41 mouse cellular contexts compared by ENCODE assay signal in the genomic region with DNA sequence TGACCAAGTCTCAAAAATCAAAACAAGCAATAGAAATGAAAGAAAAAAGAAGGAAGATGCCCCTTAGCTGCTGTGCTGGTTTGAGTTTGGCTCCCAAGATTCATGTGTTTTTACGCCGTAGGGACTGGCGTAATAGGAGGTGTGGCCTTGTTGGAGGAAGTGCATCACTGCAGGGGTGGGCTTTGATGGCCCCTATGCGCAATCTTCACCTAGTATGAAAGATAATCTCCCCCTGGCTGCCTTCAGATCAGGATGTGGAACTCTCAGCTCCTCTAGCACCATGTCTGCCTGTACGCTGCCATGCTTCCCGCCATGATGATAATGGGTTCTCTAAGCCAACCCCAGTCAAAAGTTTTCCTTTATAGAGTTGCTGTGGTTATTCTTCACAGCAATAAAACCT. TPM values are rescaled to one million over a fixed set of nuclear protein-coding genes. Genes with fewer than 3 reads are reported as not detected.
"Had no signal": no experiment of that assay in that cellular context is flagged by ENCODE, and none has a peak within 500 bp of the region (broad histone marks: within the 10 kb centered on the region; RNA-seq: fewer than 3 reads in every experiment).

No protein-coding gene starts in this region.

- H3K27me3 ChIP-seq: hindbrain, embryonic 12.5 days; intestine, embryonic 15.5 days had no signal

- H3K9me3 ChIP-seq: heart, embryonic 10.5 days; heart, embryonic 12.5 days; intestine, embryonic 15.5 days; limb, embryonic 10.5 days; limb, embryonic 12.5 days; liver, embryonic 13.5 days had no signal

- H3K4me3 ChIP-seq: heart, embryonic 10.5 days; heart, embryonic 12.5 days; hindbrain, embryonic 10.5 days; hindbrain, embryonic 12.5 days; intestine, embryonic 15.5 days; limb, embryonic 10.5 days; limb, embryonic 12.5 days; liver, embryonic 13.5 days had no signal

- DNase-seq: gastrocnemius, postnatal 14 days; gastrocnemius, postnatal 36 days; heart, adult 18-20 months; heart, postnatal 10 days; heart, postnatal 4 days; kidney, adult 18-20 months; kidney, adult 8-10 months; kidney, postnatal 10 days; kidney, postnatal 25 days; kidney, postnatal 4 days; layer of hippocampus, adult 9-11 months; layer of hippocampus, postnatal 36 days; liver; liver, embryonic 13.5 days had no signal

- ATAC-seq: hindbrain, embryonic 16.5 days; inflammation-experienced regulatory T-cells, adult 6 months; intestine, embryonic 15.5 days; intestine, postnatal 0 days had no signal

- H3K27ac ChIP-seq: heart, embryonic 10.5 days; hindbrain, embryonic 10.5 days; hindbrain, embryonic 12.5 days; hindbrain, embryonic 14.5 days; intestine, embryonic 15.5 days; limb, embryonic 10.5 days; limb, embryonic 12.5 days; liver, embryonic 13.5 days had no signal

- H3K4me1 ChIP-seq: hindbrain, embryonic 12.5 days; intestine, embryonic 15.5 days; limb, embryonic 12.5 days; liver, embryonic 13.5 days had no signal

- H3K36me3 ChIP-seq: heart, embryonic 10.5 days; heart, embryonic 12.5 days; intestine, embryonic 15.5 days; limb, embryonic 10.5 days; limb, embryonic 12.5 days; liver, embryonic 13.5 days had no signal

RNA-seq across cellular contexts. Expression of a gene that starts 14.4 kb away (rescaled TPM):
- total RNA-seq: gastrocnemius, adult 18-20 months; gastrocnemius, adult 8-10 months; gastrocnemius, postnatal 36 days; heart, adult 18-20 months had no signal
- polyA plus RNA-seq: limb, embryonic 10.5 days; liver, embryonic 11.5 days had no signal

RNA-seq across cellular contexts. Expression of a gene that starts 14.4 kb away (rescaled TPM):
- total RNA-seq: left cerebral cortex, adult 18-20 months; left cerebral cortex, postnatal 10 days had no signal
- polyA plus RNA-seq: gonadal fat pad, adult 2 months; hindbrain, embryonic 10.5 days; hindbrain, embryonic 12.5 days; hindbrain, embryonic 14.5 days; intestine, embryonic 15.5 days; kidney, embryonic 14.5 days; kidney, embryonic 16.5 days; limb, embryonic 10.5 days; limb, embryonic 12.5 days; liver, embryonic 11.5 days; liver, embryonic 13.5 days had no signal

RNA-seq across cellular contexts. Expression of a gene that starts 32.6 kb away (rescaled TPM):
- total RNA-seq: gastrocnemius, adult 18-20 months; gastrocnemius, adult 8-10 months; gastrocnemius, postnatal 14 days; gastrocnemius, postnatal 36 days; heart, adult 18-20 months; heart, adult 8-10 months; heart, postnatal 10 days; heart, postnatal 25 days; heart, postnatal 4 days; layer of hippocampus, adult 8-10 months; layer of hippocampus, postnatal 14 days; layer of hippocampus, postnatal 36 days; left cerebral cortex, adult 18-20 months; left cerebral cortex, adult 8-10 months; left cerebral cortex, postnatal 10 days; left cerebral cortex, postnatal 36 days had no signal
- polyA plus RNA-seq: gonadal fat pad, adult 2 months; heart, embryonic 10.5 days; heart, embryonic 14.5 days; hindbrain, embryonic 10.5 days; hindbrain, embryonic 12.5 days; hindbrain, embryonic 14.5 days; hindbrain, embryonic 16.5 days; inflammation-experienced regulatory T-cells, adult 6 months; kidney, embryonic 14.5 days; kidney, embryonic 16.5 days; limb, embryonic 10.5 days; limb, embryonic 12.5 days; limb, embryonic 14.5 days; liver, embryonic 11.5 days; liver, embryonic 13.5 days had no signal
